Mouse (Mus musculus) heart, adult 2 months (tissue): ENCODE data around the gene 4930568D16Rik.

Source experiments
- CTCF ChIP-seq: fragments of 200-600 bp; IDR thresholded peaks from 2 replicates; pipeline ENCODE4 v1.8.1; 2022; ENCODE audit warnings: antibody characterized with exemption, mild to moderate bottlenecking, moderate library complexity
- EP300 ChIP-seq: fragments of 200-500 bp; IDR thresholded peaks from 2 replicates; pipeline ENCODE4 v1.6.1; 2011; ENCODE audit warnings: low read depth, low read length, control low read depth; ENCODE audit not compliant: insufficient read depth
- POLR2A ChIP-seq: fragments of 200-500 bp; IDR thresholded peaks from 2 replicates; pipeline ENCODE4 v1.6.1; 2011; ENCODE audit warnings: mild to moderate bottlenecking, low read depth, low read length, control low read depth; ENCODE audit not compliant: insufficient read depth

DNA sequence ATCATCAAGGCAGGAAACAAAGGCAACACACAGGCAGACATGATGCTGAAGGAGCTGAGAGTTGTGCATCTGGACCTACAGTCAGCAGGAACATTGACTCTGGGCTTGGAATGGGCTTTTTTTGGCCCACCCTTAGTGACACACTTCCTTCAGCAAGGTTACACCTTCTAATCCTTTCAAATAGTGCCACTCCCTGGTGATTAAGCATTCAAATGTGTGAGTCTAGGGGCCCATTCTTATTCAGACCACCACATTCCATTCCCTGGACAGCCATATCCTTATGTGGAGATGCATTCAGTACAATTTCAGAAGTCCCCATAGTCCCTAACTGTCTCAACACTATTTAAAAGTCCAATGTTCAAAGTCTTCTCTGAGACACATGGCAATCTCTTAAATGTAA lies 3.2 kb upstream of the 4930568D16Rik start:
- TF ChIP-seq CTCF (no peak), POLR2A (no peak), EP300 (no peak)
